Mouse (Mus musculus) lung, adult 2 months (tissue): Measurements from ENCODE around the gene Magi2.

Experiments used
- CTCF ChIP-seq: fragments of 200-500 bp; IDR thresholded peaks from 2 replicates; pipeline ENCODE4 v1.5.1; 2011; ENCODE audit warnings: mild to moderate bottlenecking, low read length, control low read depth; ENCODE audit not compliant: insufficient read depth
- POLR2A ChIP-seq: fragments of 200-500 bp; IDR thresholded peaks from 2 replicates; pipeline ENCODE4 v1.6.1; 2011; ENCODE audit warnings: low read depth, mild to moderate bottlenecking, control low read depth, low read length, borderline replicate concordance; ENCODE audit errors: extremely low read depth

DNA sequence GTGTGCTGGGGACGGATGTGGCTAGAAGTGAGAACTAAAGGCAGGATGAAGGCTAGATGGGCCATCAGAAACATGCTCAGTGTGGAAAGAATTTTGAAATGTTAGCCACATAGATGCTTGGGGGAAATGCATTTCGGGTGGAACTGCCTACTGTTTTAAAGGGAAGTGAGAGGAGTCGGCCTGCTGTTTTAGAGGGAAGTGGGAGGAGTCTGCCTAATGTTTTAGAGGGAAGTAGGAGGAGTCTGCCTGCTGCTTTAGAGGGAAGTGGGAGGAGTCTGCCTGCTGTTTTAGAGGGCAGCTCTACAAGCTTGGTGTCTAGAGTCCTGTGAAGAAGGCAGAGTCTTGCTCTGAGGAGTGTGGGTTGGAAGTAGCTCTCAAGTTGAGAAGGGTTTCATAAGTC, 664.9 kb downstream of the Magi2 start:
- TF ChIP-seq POLR2A (no peak), CTCF (no peak)
